Mouse (Mus musculus) gastrocnemius, adult 2 months (tissue): Measurements from ENCODE around the gene Dscam. TPM values are rescaled to one million over a fixed set of nuclear protein-coding genes. Genes with fewer than 3 reads are reported as not detected.

ENCODE experiments used
- DNase-seq: peaks from one replicate; pipeline ENCODE4 v3.0.0; 2022
- H3K27ac ChIP-seq: fragments of 200-600 bp; 2 replicates; pipeline ENCODE4 v1.8.1; 2022; ENCODE audit warnings: mild to moderate bottlenecking
- H3K4me3 ChIP-seq: fragments of 200-600 bp; 2 replicates; pipeline ENCODE4 v1.8.1; 2022; ENCODE audit warnings: mild to moderate bottlenecking, moderate library complexity
- CTCF ChIP-seq: fragments of 200-600 bp; IDR thresholded peaks from 2 replicates; pipeline ENCODE4 v1.8.1; 2022; ENCODE audit warnings: antibody characterized with exemption, mild to moderate bottlenecking, moderate library complexity
- intact Hi-C: fragments of 180-260 bp; cut with DNase I; formaldehyde crosslinking; loops from one replicate; pipeline ENCODE4 v1.15.1; 2025
- total RNA-seq, 2 experiments: library from RNA; stranded (reverse); gene quantifications; 2 replicates each; pipeline ENCODE4 v1.2.3; 2021

The Dscam gene
- total RNA-seq, 2 experiments from 2014 or later: not detected

- TF ChIP-seq CTCF: no peak
- no peak for DNase-seq
- Histone ChIP-seq H3K27ac (no peak overlapping the region), H3K4me3 (no peak overlapping the region)
- intact Hi-C loops: no loop called here
Observed at GRCm38 (mm10) chr16:96640101-96640500, 530.5 kb downstream of the Dscam start.

GRCm38 (mm10) chr16:96635916-96636315 lies 534.6 kb downstream of the Dscam start:
- no peak for DNase-seq
- Histone ChIP-seq H3K4me3 (no peak overlapping the region), H3K27ac (no peak overlapping the region)
- no peak for TF ChIP-seq CTCF
- intact Hi-C loops: no loop called here

GRCm38 (mm10) chr16:96634791-96635143 lies 535.8 kb downstream of the Dscam start:
- Histone ChIP-seq H3K4me3 (no peak overlapping the region), H3K27ac (no peak overlapping the region)
- intact Hi-C loops: no loop called here
- no peak for TF ChIP-seq CTCF
- DNase-seq: no peak

- no peak for DNase-seq
- intact Hi-C loops: no loop called here
- Histone ChIP-seq H3K27ac (no peak overlapping the region), H3K4me3 (no peak overlapping the region)
- TF ChIP-seq CTCF: no peak
Observed at GRCm38 (mm10) chr16:96634097-96634790, 536.3 kb downstream of the Dscam start.

GRCm38 (mm10) chr16:96630241-96630640 lies 540.3 kb downstream of the Dscam start:
- intact Hi-C loops: no loop called here
- no peak overlapping the region for H3K27ac ChIP-seq
- H3K4me3 ChIP-seq: no peak overlapping the region
- TF ChIP-seq CTCF: no peak
- DNase-seq: no peak

- no peak for DNase-seq
- H3K4me3 ChIP-seq: no peak overlapping the region
- intact Hi-C loops: no loop called here
- no peak overlapping the region for H3K27ac ChIP-seq
- no peak for TF ChIP-seq CTCF
Observed at GRCm38 (mm10) chr16:96629623-96630022, 540.9 kb downstream of the Dscam start.

GRCm38 (mm10) chr16:96625468-96625867 lies 545.1 kb downstream of the Dscam start:
- no peak for TF ChIP-seq CTCF
- intact Hi-C loops: no loop called here
- no peak overlapping the region for H3K27ac ChIP-seq
- no peak for DNase-seq
- H3K4me3 ChIP-seq: no peak overlapping the region

- no peak for TF ChIP-seq CTCF
Observed at GRCm38 (mm10) chr16:96624570-96625411, 545.8 kb downstream of the Dscam start.

GRCm38 (mm10) chr16:96620861-96621260 lies 549.7 kb downstream of the Dscam start:
- TF ChIP-seq CTCF: no peak
- Histone ChIP-seq H3K27ac (peak overlapping the region; percentile 16; the same call in 1 of the 2 replicates), H3K4me3 (no peak overlapping the region)
- intact Hi-C loops: no loop called here
- DNase-seq: no peak

More at GRCm38 (mm10) chr16:96624570-96625411, 545.8 kb downstream of the Dscam start:
- Histone ChIP-seq H3K4me3 (no peak overlapping the region), H3K27ac (no peak overlapping the region)
- DNase-seq: no peak
- intact Hi-C loops: no loop called here

- Histone ChIP-seq H3K27ac (peak overlapping the region; percentile 72), H3K4me3 (no peak overlapping the region)
- DNase-seq: peak; percentile 83
- intact Hi-C loops: no loop called here
- TF ChIP-seq CTCF: no peak
Observed at GRCm38 (mm10) chr16:96620402-96620801, 550.1 kb downstream of the Dscam start.

GRCm38 (mm10) chr16:96617772-96618171 lies 552.8 kb downstream of the Dscam start:
- no peak overlapping the region for H3K4me3 ChIP-seq
- intact Hi-C loops: no loop called here
- TF ChIP-seq CTCF: no peak
- no peak for DNase-seq
- H3K27ac ChIP-seq: no peak overlapping the region

GRCm38 (mm10) chr16:96613275-96613674 lies 557.3 kb downstream of the Dscam start:
- Histone ChIP-seq H3K27ac (no peak overlapping the region), H3K4me3 (no peak overlapping the region)
- DNase-seq: no peak
- intact Hi-C loops: loop anchor here (5.0 kb wide), 2 partner anchors 59 to 146 kb away; partner anchors contain the start of gene Pcp4
- TF ChIP-seq CTCF: no peak

- intact Hi-C loops: loop anchor here (5.0 kb wide), 2 partner anchors 61 to 144 kb away; partner anchors contain the start of gene Pcp4
- no peak overlapping the region for H3K27ac ChIP-seq
- TF ChIP-seq CTCF: peak; percentile 70
- no peak overlapping the region for H3K4me3 ChIP-seq
- peak; percentile 33 for DNase-seq
Observed at GRCm38 (mm10) chr16:96610806-96611205, 559.7 kb downstream of the Dscam start.
